Mouse (Mus musculus) MEL (cell line): ENCODE results near the gene Parp16. TPM values are rescaled to one million over a fixed set of nuclear protein-coding genes. Genes with fewer than 3 reads are reported as not detected.

Experiments
- DNase-seq: peaks from one replicate; pipeline ENCODE4 v3.0.0; 2011; ENCODE audit warnings: low read depth, low spot score
- H3K27ac ChIP-seq: 2 replicates; pipeline ENCODE4 v1.5.1; 2012; ENCODE audit warnings: low read depth, mild to moderate bottlenecking, control low read depth, low read length, moderate library complexity; ENCODE audit not compliant: control insufficient read depth
- H3K27me3 ChIP-seq, 2 experiments: fragments of 150-350 bp in 1 of 2; sonication (generic) in 1 of 2; 2 replicates each; pipeline ENCODE4 v1.6.1; 2012; ENCODE audit warnings: low read length in 2 of 2, mild to moderate bottlenecking in 2 of 2, improper control_type of control experiment in 1 of 2, moderate library complexity in 1 of 2; ENCODE audit not compliant: insufficient read depth in 2 of 2, control insufficient read depth in 1 of 2
- H3K36me3 ChIP-seq, 2 experiments: 2 replicates each; pipeline ENCODE4 v1.6.1; 2012 to 2014; ENCODE audit warnings: low read length in 2 of 2, improper control_type of control experiment in 1 of 2, inconsistent platforms in 1 of 2, mild to moderate bottlenecking in 1 of 2; ENCODE audit not compliant: insufficient read depth in 2 of 2, control insufficient read depth in 1 of 2
- H3K4me1 ChIP-seq, 2 experiments: fragments of 150-350 bp in 1 of 2; sonication (generic) in 1 of 2; 2 replicates each; pipeline ENCODE4 v1.6.1; 2012; ENCODE audit warnings: low read length in 2 of 2, improper control_type of control experiment in 1 of 2, mild to moderate bottlenecking in 1 of 2; ENCODE audit not compliant: insufficient read depth in 2 of 2, control insufficient read depth in 1 of 2
- H3K4me3 ChIP-seq, 2 experiments: fragments of 150-350 bp in 1 of 2; sonication (generic) in 1 of 2; 2 replicates each; pipeline ENCODE4 v1.5.1; 2012; ENCODE audit warnings: low read depth in 2 of 2, low read length in 2 of 2, mild to moderate bottlenecking in 2 of 2, moderate library complexity in 2 of 2, control low read depth in 1 of 2, improper control_type of control experiment in 1 of 2; ENCODE audit not compliant: control insufficient read depth in 1 of 2, insufficient read depth in 1 of 2
- H3K79me2 ChIP-seq: 2 replicates; pipeline ENCODE4 v1.6.1; 2012; ENCODE audit warnings: mild to moderate bottlenecking, low read length, moderate library complexity; ENCODE audit not compliant: control insufficient read depth, poor library complexity, insufficient read depth
- H3K9ac ChIP-seq: 2 replicates; pipeline ENCODE4 v1.6.1; 2012; ENCODE audit warnings: low read depth, mild to moderate bottlenecking, control low read depth, low read length, moderate library complexity; ENCODE audit not compliant: control insufficient read depth, poor library complexity, severe bottlenecking
- H3K9me3 ChIP-seq: fragments of 150-350 bp; sonication (generic); replicated peaks from 2 replicates; pipeline ENCODE4 v1.6.1; 2012; ENCODE audit warnings: mild to moderate bottlenecking, low read length, improper control_type of control experiment, moderate library complexity; ENCODE audit not compliant: insufficient read depth
- BHLHE40 ChIP-seq: IDR thresholded peaks from 2 replicates; pipeline ENCODE4 v1.6.1; 2012; ENCODE audit warnings: low read depth, mild to moderate bottlenecking, inconsistent platforms, low read length, improper control_type of control experiment, borderline replicate concordance
- CHD1 ChIP-seq: IDR thresholded peaks from 2 replicates; pipeline ENCODE4 v1.6.1; 2012; ENCODE audit warnings: low read depth, mild to moderate bottlenecking, inconsistent platforms, low read length, improper control_type of control experiment
- CTCF ChIP-seq, 3 experiments: IDR thresholded peaks in 2 of 3; conservative IDR thresholded peaks in 1 of 3; 2 replicates each; pipeline ENCODE4 v1.5.1; 2011 to 2012; ENCODE audit warnings: low read length in 3 of 3, low read depth in 2 of 3, mild to moderate bottlenecking in 2 of 3, improper control_type of control experiment in 1 of 3, inconsistent platforms in 1 of 3, mixed read lengths in 1 of 3, moderate library complexity in 1 of 3; ENCODE audit not compliant: control insufficient read depth in 1 of 3, insufficient read depth in 1 of 3, poor library complexity in 1 of 3, severe bottlenecking in 1 of 3
- E2F4 ChIP-seq: IDR thresholded peaks from 2 replicates; pipeline ENCODE4 v1.6.1; 2011; ENCODE audit warnings: low read depth, low read length, improper control_type of control experiment, borderline replicate concordance
- ETS1 ChIP-seq: IDR thresholded peaks from 2 replicates; pipeline ENCODE4 v1.6.1; 2012; ENCODE audit warnings: low read depth, mild to moderate bottlenecking, inconsistent platforms, low read length, improper control_type of control experiment, moderate library complexity
- GABPA ChIP-seq: IDR thresholded peaks from 2 replicates; pipeline ENCODE4 v1.6.1; 2012; ENCODE audit warnings: low read depth, mild to moderate bottlenecking, inconsistent platforms, low read length, improper control_type of control experiment, moderate library complexity
- GATA1 ChIP-seq: IDR thresholded peaks from 2 replicates; pipeline ENCODE4 v1.6.1; 2011; ENCODE audit warnings: low read depth, low read length, improper control_type of control experiment
- MAX ChIP-seq: IDR thresholded peaks from 2 replicates; pipeline ENCODE4 v1.6.1; 2011; ENCODE audit warnings: low read length, improper control_type of control experiment
- NRF1 ChIP-seq: IDR thresholded peaks from 2 replicates; pipeline ENCODE4 v1.6.1; 2014; ENCODE audit warnings: low read depth, mild to moderate bottlenecking, inconsistent platforms, low read length, improper control_type of control experiment, moderate library complexity; ENCODE audit not compliant: poor library complexity, insufficient read depth, severe bottlenecking
- POLR2AphosphoS5 ChIP-seq: IDR thresholded peaks from 2 replicates; pipeline ENCODE4 v1.6.1; 2012; ENCODE audit warnings: low read depth, borderline replicate concordance, mild to moderate bottlenecking, inconsistent platforms, low read length, moderate library complexity, mixed read lengths
- RAD21 ChIP-seq: IDR thresholded peaks from 2 replicates; pipeline ENCODE4 v1.6.1; 2011; ENCODE audit warnings: mild to moderate bottlenecking, low read depth, low read length, improper control_type of control experiment
- RCOR1 ChIP-seq: IDR thresholded peaks from 2 replicates; pipeline ENCODE4 v1.6.1; 2012; ENCODE audit warnings: low read depth, mild to moderate bottlenecking, inconsistent platforms, low read length, improper control_type of control experiment
- SIN3A ChIP-seq: IDR thresholded peaks from 2 replicates; pipeline ENCODE4 v1.6.1; 2012; ENCODE audit warnings: low read length, improper control_type of control experiment, inconsistent platforms
- SMC3 ChIP-seq: IDR thresholded peaks from 2 replicates; pipeline ENCODE4 v1.6.1; 2011; ENCODE audit warnings: low read depth, low read length, improper control_type of control experiment
- TCF12 ChIP-seq: IDR thresholded peaks from 2 replicates; pipeline ENCODE4 v1.6.1; 2014; ENCODE audit warnings: low read depth, mild to moderate bottlenecking, inconsistent platforms, low read length, improper control_type of control experiment, moderate library complexity
- UBTF ChIP-seq: IDR thresholded peaks from 2 replicates; pipeline ENCODE4 v1.6.1; 2012; ENCODE audit warnings: low read depth, mild to moderate bottlenecking, inconsistent platforms, low read length, improper control_type of control experiment, moderate library complexity, borderline replicate concordance; ENCODE audit not compliant: insufficient read depth
- ZC3H11A ChIP-seq: IDR thresholded peaks from 2 replicates; pipeline ENCODE4 v1.6.1; 2012; ENCODE audit warnings: low read depth, mild to moderate bottlenecking, inconsistent platforms, low read length, improper control_type of control experiment
- ZMIZ1 ChIP-seq: IDR thresholded peaks from 2 replicates; pipeline ENCODE4 v1.6.1; 2012; ENCODE audit warnings: low read depth, mild to moderate bottlenecking, inconsistent platforms, low read length, improper control_type of control experiment, moderate library complexity
- ZNF384 ChIP-seq: IDR thresholded peaks from 2 replicates; pipeline ENCODE4 v1.6.1; 2012; ENCODE audit warnings: low read depth, mild to moderate bottlenecking, inconsistent platforms, low read length, improper control_type of control experiment
- polyA plus RNA-seq, 2 experiments: library from polyadenylated mRNA; stranded (reverse) in 1 of 2; unstranded in 1 of 2; fragments of >175 nt in 1 of 2; fragments of >200 nt in 1 of 2; gene quantifications; 2 replicates each; pipeline versions ENCODE4 v1.2.1 to v1.2.4; 2012; ENCODE audit warnings: low replicate concordance in 2 of 2, low read depth in 1 of 2; ENCODE audit not compliant: insufficient read length in 2 of 2, insufficient read depth in 1 of 2, missing spikeins in 1 of 2
- total RNA-seq: library from RNA; depleted of rRNA; stranded (reverse); fragments of 300-350 nt; gene quantifications from 2 replicates; pipeline ENCODE4 v1.2.3, GENCODE M21; 2012

The Parp16 gene
- total and polyA plus RNA-seq, 3 experiments, result 1.3 to 5.1 TPM; not detected in 1

GRCm38 (mm10) chr9:65230250-65230649 lies 35.1 kb downstream of the Parp16 start:
- H3K27ac ChIP-seq, result no peak overlapping the region
- TF ChIP-seq BHLHE40 (no peak), GATA1 (no peak), E2F4 (no peak), POLR2AphosphoS5 (no peak), SMC3 (peak; percentile 29), TCF12 (no peak), RAD21 (peak; percentile 33), GABPA (no peak), CTCF (IDR thresholded peaks at IDR 0.05 in 2 of 3, conservative IDR thresholded peaks at IDR 0.05 in 1 of 3; ENCODE audit: control insufficient read depth in 1 of 3, insufficient read depth in 1 of 3, low read depth in 2 of 3, low read length in 3 of 3, poor library complexity in 1 of 3, severe bottlenecking in 1 of 3) (peak; percentile 46 to 59 (median 52)), SIN3A (no peak), NRF1 (no peak), UBTF (no peak), ETS1 (no peak), ZC3H11A (peak; percentile 30; the same call in 1 of the 2 replicates)
- no peaks in the 10 kb centered on the region for H3K27me3 ChIP-seq
- no peaks in the 10 kb centered on the region for H3K36me3 ChIP-seq
- H3K9ac ChIP-seq, result no peak overlapping the region
- no peak overlapping the region for H3K4me3 ChIP-seq
- no peaks in the 10 kb centered on the region for H3K4me1 ChIP-seq
- no peaks in the 10 kb centered on the region for H3K9me3 ChIP-seq
- DNase-seq, result peak; percentile 52
- no peaks in the 10 kb centered on the region for H3K79me2 ChIP-seq

- H3K79me2 ChIP-seq, result no peaks in the 10 kb centered on the region
- no peak overlapping the region for H3K4me3 ChIP-seq
- H3K9ac ChIP-seq, result no peak overlapping the region
- H3K9me3 ChIP-seq, result no peaks in the 10 kb centered on the region
- H3K27me3 ChIP-seq, result no peaks in the 10 kb centered on the region
- H3K4me1 ChIP-seq, result no peaks in the 10 kb centered on the region
- no peak for TF ChIP-seq MAX
- TF ChIP-seq E2F4, result no peak
- TF ChIP-seq ZMIZ1, result no peak
- TF ChIP-seq ZNF384, result no peak
- no peak for TF ChIP-seq TCF12
- TF ChIP-seq RCOR1, result no peak
- TF ChIP-seq SMC3, result no peak
- no peak for TF ChIP-seq CHD1
- H3K36me3 ChIP-seq, result no peaks in the 10 kb centered on the region
- no peak overlapping the region for H3K27ac ChIP-seq
- DNase-seq, result no peak
These were observed 36.1 kb downstream of the Parp16 start for GRCm38 (mm10) chr9:65231284-65231683.
